Mouse (Mus musculus): Measurements from ENCODE around the gene Nat8f6. TPM values are rescaled to one million over a fixed set of nuclear protein-coding genes. Genes with fewer than 3 reads are reported as not detected.
"Not testable (repeated sequence)": the region's sequence is repeated elsewhere in the genome, so short reads cannot be mapped to it uniquely, and the experiment has no call there.

Nat8f6 gene
- polyA plus RNA-seq (2016; fragmentation: Nextera tagmentation; extraction: Ambion mirVana), result not detected in 2 replicates

GRCm38 (mm10) chr6:85820837-85821236 lies at the start of gene Nat8f6, which contains the start of gene Nat8f5:
Gene Nat8f6 (minus strand): TSS chr6:85820954.
Gene Nat8f5 (minus strand): TSS chr6:85820972.
- Histone ChIP-seq H3K27me3 (ENCODE audit: insufficient read depth, poor library complexity, severe bottlenecking) (no peaks in the 10 kb centered on the region), H3K36me3 (no peaks in the 10 kb centered on the region), H3K4me3 (no peak within 1 kb of the TSS), H3K27ac (no peak within 1 kb of the TSS), H3K4me1 (replicated peaks) (no peaks in the 10 kb centered on the region), H3K9me3 (no peaks in the 10 kb centered on the region)
- WGBS, result 87% methylated on average over 5 of the region's 5 CpGs
- DNase-seq (ENCODE audit: low spot score), result no peak

GRCm38 (mm10) chr6:85869006-85869405 lies 48.3 kb upstream of the Nat8f6 start, which contains the start of gene Nat8f2:
Gene Nat8f2 (minus strand): TSS chr6:85869158.
- not testable (repeated sequence) for H3K4me3 ChIP-seq; H3K4me1 ChIP-seq (replicated peaks); H3K27ac ChIP-seq; H3K9me3 ChIP-seq; DNase-seq (ENCODE audit: low spot score); H3K36me3 ChIP-seq; H3K27me3 ChIP-seq (ENCODE audit: insufficient read depth, poor library complexity, severe bottlenecking)
- 87% methylated on average over 5 of the region's 5 CpGs for WGBS

- no peak for DNase-seq (ENCODE audit: low spot score)
- Histone ChIP-seq H3K9me3 (no peaks in the 10 kb centered on the region), H3K4me1 (replicated peaks) (0 out of 2 replicates have a peak, but pooled peaks cover 2% of the 10 kb centered on the region), H3K27me3 (ENCODE audit: insufficient read depth, poor library complexity, severe bottlenecking) (no peaks in the 10 kb centered on the region), H3K4me3 (no peak overlapping the region), H3K36me3 (no peaks in the 10 kb centered on the region), H3K27ac (no peak overlapping the region)
- WGBS, result 80% methylated on average over 8 of the region's 8 CpGs
Observed at GRCm38 (mm10) chr6:85867726-85868690, 47.3 kb upstream of the Nat8f6 start.

GRCm38 (mm10) chr6:85866995-85867394 lies 46.2 kb upstream of the Nat8f6 start:
- not testable (repeated sequence) for H3K4me3 ChIP-seq; DNase-seq (ENCODE audit: low spot score); H3K27ac ChIP-seq; H3K27me3 ChIP-seq (ENCODE audit: insufficient read depth, poor library complexity, severe bottlenecking); H3K4me1 ChIP-seq (replicated peaks); H3K9me3 ChIP-seq; H3K36me3 ChIP-seq
- WGBS, result 72% methylated on average over 1 of the region's 1 CpGs

- not testable (repeated sequence) for DNase-seq (ENCODE audit: low spot score); H3K36me3 ChIP-seq; H3K9me3 ChIP-seq; H3K4me3 ChIP-seq; H3K27me3 ChIP-seq (ENCODE audit: insufficient read depth, poor library complexity, severe bottlenecking); H3K4me1 ChIP-seq (replicated peaks); H3K27ac ChIP-seq
- 85% methylated on average over 3 of the region's 3 CpGs for WGBS
Observed at GRCm38 (mm10) chr6:85866166-85866565, 45.4 kb upstream of the Nat8f6 start.

- H3K4me3 ChIP-seq; H3K27me3 ChIP-seq (ENCODE audit: insufficient read depth, poor library complexity, severe bottlenecking); DNase-seq (ENCODE audit: low spot score); H3K9me3 ChIP-seq; H3K4me1 ChIP-seq (replicated peaks); H3K27ac ChIP-seq; H3K36me3 ChIP-seq: not testable (repeated sequence)
- WGBS, result 74% methylated on average over 6 of the region's 7 CpGs
Observed at GRCm38 (mm10) chr6:85864900-85865639, 44.3 kb upstream of the Nat8f6 start.

GRCm38 (mm10) chr6:85863840-85864239 lies 43.1 kb upstream of the Nat8f6 start:
- 90% methylated on average over 2 of the region's 2 CpGs for WGBS
- H3K36me3 ChIP-seq, result no peaks in the 10 kb centered on the region
- H3K9me3 ChIP-seq, result no peaks in the 10 kb centered on the region
- H3K27ac ChIP-seq, result no peak overlapping the region
- no peak for DNase-seq (ENCODE audit: low spot score)
- no peak overlapping the region for H3K4me3 ChIP-seq
- 0 out of 2 replicates have a peak, but pooled peaks cover 2% of the 10 kb centered on the region for H3K4me1 ChIP-seq (replicated peaks)
- no peaks in the 10 kb centered on the region for H3K27me3 ChIP-seq (ENCODE audit: insufficient read depth, poor library complexity, severe bottlenecking)

- no peak for DNase-seq (ENCODE audit: low spot score)
- Histone ChIP-seq H3K27ac (no peak overlapping the region), H3K4me3 (no peak overlapping the region), H3K36me3 (no peaks in the 10 kb centered on the region), H3K9me3 (no peaks in the 10 kb centered on the region), H3K4me1 (replicated peaks) (0 out of 2 replicates have a peak, but pooled peaks cover 2% of the 10 kb centered on the region), H3K27me3 (ENCODE audit: insufficient read depth, poor library complexity, severe bottlenecking) (no peaks in the 10 kb centered on the region)
- 90% methylated on average over 2 of the region's 2 CpGs for WGBS
Observed at GRCm38 (mm10) chr6:85863136-85863535, 42.4 kb upstream of the Nat8f6 start.

GRCm38 (mm10) chr6:85862565-85862964 lies 41.8 kb upstream of the Nat8f6 start:
- no peaks in the 10 kb centered on the region for H3K27me3 ChIP-seq (ENCODE audit: insufficient read depth, poor library complexity, severe bottlenecking)
- no peaks in the 10 kb centered on the region for H3K36me3 ChIP-seq
- DNase-seq (ENCODE audit: low spot score), result no peak
- H3K27ac ChIP-seq, result no peak overlapping the region
- 0 out of 2 replicates have a peak, but pooled peaks cover 2% of the 10 kb centered on the region for H3K4me1 ChIP-seq (replicated peaks)
- no peak overlapping the region for H3K4me3 ChIP-seq
- WGBS, result 89% methylated on average over 3 of the region's 3 CpGs
- no peaks in the 10 kb centered on the region for H3K9me3 ChIP-seq

GRCm38 (mm10) chr6:85861247-85861646 lies 40.5 kb upstream of the Nat8f6 start:
- Histone ChIP-seq H3K27ac (no peak overlapping the region), H3K4me3 (no peak overlapping the region), H3K36me3 (no peaks in the 10 kb centered on the region), H3K9me3 (no peaks in the 10 kb centered on the region), H3K4me1 (replicated peaks) (0 out of 2 replicates have a peak, but pooled peaks cover 2% of the 10 kb centered on the region), H3K27me3 (ENCODE audit: insufficient read depth, poor library complexity, severe bottlenecking) (no peaks in the 10 kb centered on the region)
- no peak for DNase-seq (ENCODE audit: low spot score)
- WGBS, result 80% methylated on average over 3 of the region's 3 CpGs

- DNase-seq (ENCODE audit: low spot score), result no peak
- WGBS, result 57% methylated on average over 1 of the region's 1 CpGs
Observed at GRCm38 (mm10) chr6:85856194-85856678, 35.5 kb upstream of the Nat8f6 start.

GRCm38 (mm10) chr6:85853481-85853880 lies 32.7 kb upstream of the Nat8f6 start:
- 83% methylated on average over 3 of the region's 3 CpGs for WGBS
- Histone ChIP-seq H3K27me3 (ENCODE audit: insufficient read depth, poor library complexity, severe bottlenecking) (no peaks in the 10 kb centered on the region), H3K27ac (no peak overlapping the region), H3K4me1 (replicated peaks) (peaks cover 8% of the 10 kb centered on the region), H3K4me3 (no peak overlapping the region), H3K36me3 (no peaks in the 10 kb centered on the region), H3K9me3 (no peaks in the 10 kb centered on the region)
- DNase-seq (ENCODE audit: low spot score), result no peak

More at GRCm38 (mm10) chr6:85856194-85856678, 35.5 kb upstream of the Nat8f6 start:
- Histone ChIP-seq H3K36me3 (no peaks in the 10 kb centered on the region), H3K4me3 (no peak overlapping the region), H3K9me3 (no peaks in the 10 kb centered on the region), H3K27me3 (ENCODE audit: insufficient read depth, poor library complexity, severe bottlenecking) (no peaks in the 10 kb centered on the region), H3K27ac (no peak overlapping the region), H3K4me1 (replicated peaks) (no peaks in the 10 kb centered on the region)
